Mouse (Mus musculus): Measurements from ENCODE around the gene Larp4. TPM values are rescaled to one million over a fixed set of nuclear protein-coding genes. Genes with fewer than 3 reads are reported as not detected.
"Not testable (repeated sequence)": the region's sequence is repeated elsewhere in the genome, so short reads cannot be mapped to it uniquely, and the experiment has no call there.

Gene Larp4
- polyA plus RNA-seq, 1 experiment from 2014 or later: 25.0 TPM

GRCm38 (mm10) chr15:99972361-99972988 is 2.6 kb downstream of the Larp4 start:
- Histone ChIP-seq H3K9me3 (replicated peaks) (no peaks in the 10 kb centered on the region), H3K27me3 (no peaks in the 10 kb centered on the region), H3K27ac (replicated peaks) (peak overlapping the region; percentile 99), H3K4me2 (replicated peaks) (peak overlapping the region; percentile 57), H3K9ac (peak overlapping the region; percentile 53), H3K4me3 (replicated peaks) (peak overlapping the region; percentile 81), H3K36me3 (no peaks in the 10 kb centered on the region), H3K4me1 (no peaks in the 10 kb centered on the region)
- under 1% methylated on average over 50 of the region's 50 CpGs for WGBS
- peak; percentile 97 for ATAC-seq (ENCODE audit: insufficient number of reproducible peaks, low FRiP score, low TSS enrichment, low read depth)

- peak; percentile 86 for ATAC-seq (ENCODE audit: insufficient number of reproducible peaks, low FRiP score, low TSS enrichment, low read depth)
- Histone ChIP-seq H3K4me2 (replicated peaks) (peak overlapping the region; percentile 57), H3K4me3 (replicated peaks) (peak overlapping the region; percentile 81), H3K36me3 (no peaks in the 10 kb centered on the region), H3K9me3 (replicated peaks) (no peaks in the 10 kb centered on the region), H3K27ac (replicated peaks) (peak overlapping the region; percentile 99), H3K9ac (peak overlapping the region; percentile 53), H3K27me3 (no peaks in the 10 kb centered on the region), H3K4me1 (no peaks in the 10 kb centered on the region)
- under 1% methylated on average over 84 of the region's 84 CpGs for WGBS
Measured at GRCm38 (mm10) chr15:99972989-99973911, 3.4 kb downstream of the Larp4 start.

GRCm38 (mm10) chr15:99974476-99975220 is 4.8 kb downstream of the Larp4 start:
- H3K9ac ChIP-seq: no peak overlapping the region
- H3K4me1 ChIP-seq: no peaks in the 10 kb centered on the region
- no peaks in the 10 kb centered on the region for H3K27me3 ChIP-seq
- 68% methylated on average over 2 of the region's 2 CpGs for WGBS
- no peaks in the 10 kb centered on the region for H3K9me3 ChIP-seq (replicated peaks)
- ATAC-seq (ENCODE audit: insufficient number of reproducible peaks, low FRiP score, low TSS enrichment, low read depth): no peak
- H3K36me3 ChIP-seq: no peaks in the 10 kb centered on the region
- no peak overlapping the region for H3K27ac ChIP-seq (replicated peaks)
- no peak overlapping the region for H3K4me3 ChIP-seq (replicated peaks)
- H3K4me2 ChIP-seq (replicated peaks): peak overlapping the region; percentile 57; the same call in 1 of the 2 replicates

GRCm38 (mm10) chr15:99976121-99976520 is 6.3 kb downstream of the Larp4 start:
- H3K27ac ChIP-seq (replicated peaks); ATAC-seq (ENCODE audit: insufficient number of reproducible peaks, low FRiP score, low TSS enrichment, low read depth); H3K27me3 ChIP-seq; H3K4me2 ChIP-seq (replicated peaks); H3K4me1 ChIP-seq; H3K36me3 ChIP-seq; H3K9me3 ChIP-seq (replicated peaks); H3K4me3 ChIP-seq (replicated peaks); H3K9ac ChIP-seq: not testable (repeated sequence)
- WGBS: 86% methylated on average over 2 of the region's 2 CpGs

GRCm38 (mm10) chr15:99979266-99979665 is 9.4 kb downstream of the Larp4 start:
- Histone ChIP-seq H3K36me3 (no peaks in the 10 kb centered on the region), H3K27me3 (no peaks in the 10 kb centered on the region), H3K4me2 (replicated peaks) (no peak overlapping the region), H3K4me1 (no peaks in the 10 kb centered on the region), H3K27ac (replicated peaks) (no peak overlapping the region), H3K4me3 (replicated peaks) (no peak overlapping the region), H3K9ac (no peak overlapping the region), H3K9me3 (replicated peaks) (no peaks in the 10 kb centered on the region)
- WGBS: 85% methylated on average over 1 of the region's 1 CpGs
- no peak for ATAC-seq (ENCODE audit: insufficient number of reproducible peaks, low FRiP score, low TSS enrichment, low read depth)

- H3K4me1 ChIP-seq: no peaks in the 10 kb centered on the region
- no peaks in the 10 kb centered on the region for H3K36me3 ChIP-seq
- no peak overlapping the region for H3K4me3 ChIP-seq (replicated peaks)
- H3K27ac ChIP-seq (replicated peaks): no peak overlapping the region
- H3K4me2 ChIP-seq (replicated peaks): no peak overlapping the region
- H3K27me3 ChIP-seq: no peaks in the 10 kb centered on the region
- 84% methylated on average over 2 of the region's 2 CpGs for WGBS
- no peaks in the 10 kb centered on the region for H3K9me3 ChIP-seq (replicated peaks)
- no peak for ATAC-seq (ENCODE audit: insufficient number of reproducible peaks, low FRiP score, low TSS enrichment, low read depth)
- H3K9ac ChIP-seq: no peak overlapping the region
Measured at GRCm38 (mm10) chr15:99979715-99980114, 9.8 kb downstream of the Larp4 start.

- Histone ChIP-seq H3K9me3 (replicated peaks) (no peaks in the 10 kb centered on the region), H3K4me1 (no peaks in the 10 kb centered on the region), H3K4me2 (replicated peaks) (no peak overlapping the region), H3K36me3 (peaks cover 37% of the 10 kb centered on the region), H3K9ac (no peak overlapping the region), H3K27ac (replicated peaks) (no peak overlapping the region), H3K4me3 (replicated peaks) (no peak overlapping the region), H3K27me3 (no peaks in the 10 kb centered on the region)
- WGBS: 100% methylated on average over 1 of the region's 1 CpGs
- ATAC-seq (ENCODE audit: insufficient number of reproducible peaks, low FRiP score, low TSS enrichment, low read depth): no peak
Measured at GRCm38 (mm10) chr15:99993100-99993499, 23.2 kb downstream of the Larp4 start.

- peaks cover 32% of the 10 kb centered on the region for H3K36me3 ChIP-seq
Measured at GRCm38 (mm10) chr15:99997114-99997804, 27.4 kb downstream of the Larp4 start.

GRCm38 (mm10) chr15:99999390-99999789 is 29.5 kb downstream of the Larp4 start:
- peaks cover 39% of the 10 kb centered on the region for H3K36me3 ChIP-seq
- no peak for ATAC-seq (ENCODE audit: insufficient number of reproducible peaks, low FRiP score, low TSS enrichment, low read depth)
- no peaks in the 10 kb centered on the region for H3K27me3 ChIP-seq
- no peaks in the 10 kb centered on the region for H3K4me1 ChIP-seq
- no peak overlapping the region for H3K27ac ChIP-seq (replicated peaks)
- H3K9ac ChIP-seq: no peak overlapping the region
- no peak overlapping the region for H3K4me3 ChIP-seq (replicated peaks)
- no peaks in the 10 kb centered on the region for H3K9me3 ChIP-seq (replicated peaks)
- H3K4me2 ChIP-seq (replicated peaks): no peak overlapping the region
- 89% methylated on average over 1 of the region's 1 CpGs for WGBS

More at GRCm38 (mm10) chr15:99997114-99997804, 27.4 kb downstream of the Larp4 start:
- no peak for ATAC-seq (ENCODE audit: insufficient number of reproducible peaks, low FRiP score, low TSS enrichment, low read depth)
- H3K4me2 ChIP-seq (replicated peaks): no peak overlapping the region
- no peak overlapping the region for H3K4me3 ChIP-seq (replicated peaks)
- no peak overlapping the region for H3K27ac ChIP-seq (replicated peaks)
- no peaks in the 10 kb centered on the region for H3K27me3 ChIP-seq
- H3K9ac ChIP-seq: no peak overlapping the region
- 90% methylated on average over 6 of the region's 6 CpGs for WGBS
- no peaks in the 10 kb centered on the region for H3K9me3 ChIP-seq (replicated peaks)
- no peaks in the 10 kb centered on the region for H3K4me1 ChIP-seq

GRCm38 (mm10) chr15:100004677-100005273 is 34.9 kb downstream of the Larp4 start:
- ATAC-seq (ENCODE audit: insufficient number of reproducible peaks, low FRiP score, low TSS enrichment, low read depth): no peak
- Histone ChIP-seq H3K4me2 (replicated peaks) (no peak overlapping the region), H3K27me3 (no peaks in the 10 kb centered on the region), H3K36me3 (peaks cover 60% of the 10 kb centered on the region), H3K4me3 (replicated peaks) (no peak overlapping the region), H3K9ac (no peak overlapping the region), H3K27ac (replicated peaks) (no peak overlapping the region), H3K9me3 (replicated peaks) (no peaks in the 10 kb centered on the region), H3K4me1 (no peaks in the 10 kb centered on the region)
- WGBS: 87% methylated on average over 7 of the region's 7 CpGs

Data from embryonic facial prominence, embryonic 15.5 days (tissue).